8 mouse cellular contexts compared by ENCODE assay signal in the genomic region with DNA sequence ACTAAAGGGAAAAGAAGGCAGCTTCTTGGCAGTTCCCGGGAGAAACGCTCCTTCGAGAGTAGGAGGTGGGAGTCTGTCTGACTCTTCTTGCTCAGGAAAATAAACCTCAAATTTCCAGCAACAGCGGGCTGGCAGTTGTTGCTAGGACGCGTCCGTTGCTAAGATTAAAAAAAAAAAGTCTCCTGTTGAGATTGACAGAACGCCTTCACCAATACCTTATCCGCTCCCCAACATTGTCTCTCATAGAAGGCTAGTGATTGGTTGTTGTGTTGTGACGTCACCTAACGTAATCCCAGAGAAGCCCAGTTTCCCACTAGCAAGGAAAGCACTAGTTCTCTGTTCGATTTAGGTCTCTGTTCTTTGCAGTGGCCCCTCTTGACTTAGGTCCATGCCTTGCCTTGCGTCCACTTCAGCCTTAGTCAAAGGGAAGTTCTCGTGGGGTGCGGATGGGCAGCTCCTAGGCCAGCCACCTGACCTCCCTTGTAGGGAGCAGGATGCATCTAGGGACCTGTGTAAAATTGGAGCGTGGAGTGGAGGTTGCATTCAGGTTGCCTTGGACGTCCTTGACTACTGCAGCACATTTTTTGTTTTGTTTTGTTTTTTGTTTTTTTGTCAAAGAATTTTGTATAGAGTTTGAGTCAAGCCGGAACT. TPM values are rescaled to one million over a fixed set of nuclear protein-coding genes. Genes with fewer than 3 reads are reported as not detected.
A peak's percentile ranks its signal among the peaks of the same experiment; 100 is the strongest.
DNase-seq lines count a peak whose midpoint lies in the region; ATAC-seq and TF ChIP-seq lines count a peak whose summit lies in the region.

A gene (minus strand): TSS at position 210 of the 651 bp plus-strand sequence.

- no peak for TF ChIP-seq POLR2A in limb, embryonic 14.5 days (IDR thresholded peaks at IDR 0.05; ENCODE audit: borderline replicate concordance, extremely low read depth, insufficient read depth, insufficient read length)

- no peak for TF ChIP-seq EP300 in stomach, postnatal 0 days (optimal IDR thresholded peaks at IDR 0.05)

- no peak for TF ChIP-seq CTCF in stomach, postnatal 0 days (IDR thresholded peaks at IDR 0.05; ENCODE audit: low read depth)

- DNase-seq in 3T3-L1 (ENCODE audit: low read depth, low spot score), result peak; percentile 64
- peak; percentile 80 for DNase-seq in embryo, embryonic 11.5 days (ENCODE audit: low read depth, low spot score)
- DNase-seq in limb, embryonic 14.5 days (ENCODE audit: low spot score), result peak; percentile 91
- DNase-seq in stomach, postnatal 0 days (ENCODE audit: low spot score), result peak; percentile 43

- peak; percentile 97 for ATAC-seq in activated CD4-positive, CD25-positive, alpha-beta regulatory T cell, adult 4 months
- ATAC-seq in heart, embryonic 12.5 days (ENCODE audit: insufficient number of reproducible peaks, low FRiP score), result peak; percentile 91
- ATAC-seq in kidney, embryonic 16.5 days (ENCODE audit: low FRiP score, low TSS enrichment), result peak; percentile 94
- peak; percentile 93 for ATAC-seq in limb, embryonic 14.5 days (ENCODE audit: low FRiP score, low read depth)
- peak; percentile 98 for ATAC-seq in midbrain, embryonic 15.5 days (replicated peaks)
- peak; percentile 90 for ATAC-seq in stomach, postnatal 0 days (ENCODE audit: low FRiP score, low TSS enrichment)

- H3K27ac ChIP-seq in heart, embryonic 12.5 days (ENCODE audit: poor library complexity, severe bottlenecking), result no peak within 1 kb of the TSS
- H3K27ac ChIP-seq in kidney, embryonic 16.5 days (ENCODE audit: low read length), result no peak within 1 kb of the TSS
- no peak within 1 kb of the TSS for H3K27ac ChIP-seq in limb, embryonic 14.5 days (replicated peaks; ENCODE audit: low read depth, low read length)
- H3K27ac ChIP-seq in midbrain, embryonic 15.5 days, result no peak within 1 kb of the TSS
- no peak within 1 kb of the TSS for H3K27ac ChIP-seq in stomach, postnatal 0 days (replicated peaks)

- H3K4me2 ChIP-seq in heart, embryonic 12.5 days, result peak within 1 kb of the TSS; percentile 97
- peak within 1 kb of the TSS; percentile 88 for H3K4me2 ChIP-seq in kidney, embryonic 16.5 days (replicated peaks; ENCODE audit: low read depth, low read length)
- peak within 1 kb of the TSS; percentile 70 for H3K4me2 ChIP-seq in limb, embryonic 14.5 days (replicated peaks; ENCODE audit: low read depth, low read length, severe bottlenecking)
- peak within 1 kb of the TSS; percentile 76 for H3K4me2 ChIP-seq in midbrain, embryonic 15.5 days
- H3K4me2 ChIP-seq in stomach, postnatal 0 days (replicated peaks; ENCODE audit: low read depth), result peak within 1 kb of the TSS; percentile 54

- H3K4me1 ChIP-seq in heart, embryonic 12.5 days (replicated peaks), result no peaks in the 10 kb centered on the region
- no peaks in the 10 kb centered on the region for H3K4me1 ChIP-seq in kidney, embryonic 16.5 days (ENCODE audit: insufficient read depth, low read length)
- no peaks in the 10 kb centered on the region for H3K4me1 ChIP-seq in limb, embryonic 14.5 days (ENCODE audit: control insufficient read depth, insufficient read depth, low read length)
- H3K4me1 ChIP-seq in midbrain, embryonic 15.5 days, result peaks cover 15% of the 10 kb centered on the region
- 0 out of 2 replicates have a peak, but pooled peaks cover 2% of the 10 kb centered on the region for H3K4me1 ChIP-seq in stomach, postnatal 0 days (replicated peaks; ENCODE audit: control insufficient read depth, insufficient read depth)

- no peaks in the 10 kb centered on the region for H3K36me3 ChIP-seq in heart, embryonic 12.5 days
- no peaks in the 10 kb centered on the region for H3K36me3 ChIP-seq in kidney, embryonic 16.5 days (ENCODE audit: insufficient read depth, low read length)
- H3K36me3 ChIP-seq in limb, embryonic 14.5 days (ENCODE audit: control insufficient read depth, insufficient read depth, low read length), result no peaks in the 10 kb centered on the region
- no peaks in the 10 kb centered on the region for H3K36me3 ChIP-seq in midbrain, embryonic 15.5 days (replicated peaks)
- H3K36me3 ChIP-seq in stomach, postnatal 0 days (ENCODE audit: control insufficient read depth, insufficient read depth, low read length), result no peaks in the 10 kb centered on the region

- H3K27me3 ChIP-seq in heart, embryonic 12.5 days (replicated peaks), result 0 out of 2 replicates have a peak, but pooled peaks cover 3% of the 10 kb centered on the region
- peaks cover 4% of the 10 kb centered on the region; the same call in 1 of the 2 replicates for H3K27me3 ChIP-seq in kidney, embryonic 16.5 days (ENCODE audit: insufficient read depth, low read length)
- H3K27me3 ChIP-seq in limb, embryonic 14.5 days (ENCODE audit: control insufficient read depth, insufficient read depth, low read length), result no peaks in the 10 kb centered on the region
- peaks cover 4% of the 10 kb centered on the region; the same call in 1 of the 2 replicates for H3K27me3 ChIP-seq in midbrain, embryonic 15.5 days (replicated peaks)
- H3K27me3 ChIP-seq in stomach, postnatal 0 days (ENCODE audit: control insufficient read depth, insufficient read depth, low read length), result no peaks in the 10 kb centered on the region

- peak within 1 kb of the TSS; percentile 65 for H3K9ac ChIP-seq in heart, embryonic 12.5 days
- peak within 1 kb of the TSS; percentile 41 for H3K9ac ChIP-seq in kidney, embryonic 16.5 days (replicated peaks; ENCODE audit: low read length)
- peak within 1 kb of the TSS; percentile 43; the same call in 1 of the 2 replicates for H3K9ac ChIP-seq in limb, embryonic 14.5 days (ENCODE audit: low read depth, low read length, severe bottlenecking)
- H3K9ac ChIP-seq in midbrain, embryonic 15.5 days, result peak within 1 kb of the TSS; percentile 15; the same call in 1 of the 2 replicates
- no peak within 1 kb of the TSS for H3K9ac ChIP-seq in stomach, postnatal 0 days (ENCODE audit: low read length)

- peak within 1 kb of the TSS; percentile 58 for H3K4me3 ChIP-seq in heart, embryonic 12.5 days
- H3K4me3 ChIP-seq in kidney, embryonic 16.5 days (ENCODE audit: low read length), result peak within 1 kb of the TSS; percentile 47
- H3K4me3 ChIP-seq in limb, embryonic 14.5 days (replicated peaks; ENCODE audit: low read length), result peak within 1 kb of the TSS; percentile 39
- H3K4me3 ChIP-seq in midbrain, embryonic 15.5 days, result peak within 1 kb of the TSS; percentile 40
- H3K4me3 ChIP-seq in stomach, postnatal 0 days (ENCODE audit: low read depth, low read length), result peak within 1 kb of the TSS; percentile 33

- peaks cover 11% of the 10 kb centered on the region for H3K9me3 ChIP-seq in heart, embryonic 12.5 days (replicated peaks)
- H3K9me3 ChIP-seq in kidney, embryonic 16.5 days (ENCODE audit: low read length), result 0 out of 2 replicates have a peak, but pooled peaks cover 2% of the 10 kb centered on the region
- no peaks in the 10 kb centered on the region for H3K9me3 ChIP-seq in limb, embryonic 14.5 days (ENCODE audit: control insufficient read depth, low read length)
- no peaks in the 10 kb centered on the region for H3K9me3 ChIP-seq in midbrain, embryonic 15.5 days
- no peaks in the 10 kb centered on the region for H3K9me3 ChIP-seq in stomach, postnatal 0 days (ENCODE audit: control insufficient read depth, low read length)

- WGBS in heart, embryonic 12.5 days, result 14% methylated on average over 18 of the region's 18 CpGs
- 11% methylated on average over 18 of the region's 18 CpGs for WGBS in kidney, embryonic 16.5 days
- 13% methylated on average over 18 of the region's 18 CpGs for WGBS in limb, embryonic 14.5 days
- WGBS in midbrain, embryonic 15.5 days, result 13% methylated on average over 18 of the region's 18 CpGs
- WGBS in stomach, postnatal 0 days, result 11% methylated on average over 18 of the region's 18 CpGs

RNA-seq across cellular contexts. Expression of the gene that starts here (rescaled TPM):
- polyA plus RNA-seq in activated CD4-positive, CD25-positive, alpha-beta regulatory T cell, adult 4 months (2017; shearing (Covaris generic)), result not detected
- not detected in 2 replicates for polyA plus RNA-seq in heart, embryonic 12.5 days (2016; fragmentation: Nextera tagmentation; extraction: Ambion mirVana)
- polyA plus RNA-seq in kidney, embryonic 16.5 days (2015; fragmentation: Nextera tagmentation; extraction: Ambion mirVana), result 0.24 and 0.31 TPM in 2 replicates
- polyA plus RNA-seq in limb, embryonic 14.5 days (2012; rRNA removed), result 0.03 and 0.20 TPM in 2 replicates
- not detected in 2 replicates for polyA plus RNA-seq in limb, embryonic 14.5 days (2014; fragmentation: Nextera tagmentation; extraction: Ambion mirVana)
- 1.3 and 1.6 TPM in 2 replicates for polyA plus RNA-seq in midbrain, embryonic 15.5 days (2015; fragmentation: Nextera tagmentation; extraction: Ambion mirVana)
- polyA plus RNA-seq in stomach, postnatal 0 days (2015; fragmentation: Nextera tagmentation; extraction: Ambion mirVana), result 0.62 and 0.72 TPM in 2 replicates

Comparison
In these comparisons a context has a peak if more than half of its experiments do, and no peak if none do; other contexts are left out.
1. Peak in ATAC-seq in activated CD4-positive, CD25-positive, alpha-beta regulatory T cell, adult 4 months; RNA of the gene not detected or under 1 TPM.
2. Peak in ATAC-seq, H3K4me3 ChIP-seq, H3K9ac ChIP-seq and H3K4me2 ChIP-seq in heart, embryonic 12.5 days; RNA of the gene not detected or under 1 TPM.
3. Peak in ATAC-seq, H3K4me3 ChIP-seq, H3K9ac ChIP-seq and H3K4me2 ChIP-seq in kidney, embryonic 16.5 days; RNA of the gene not detected or under 1 TPM.
4. Peak in DNase-seq, ATAC-seq, H3K4me3 ChIP-seq, H3K9ac ChIP-seq and H3K4me2 ChIP-seq in limb, embryonic 14.5 days; RNA of the gene not detected or under 1 TPM.
5. Peak in DNase-seq, ATAC-seq, H3K4me3 ChIP-seq and H3K4me2 ChIP-seq in stomach, postnatal 0 days; RNA of the gene not detected or under 1 TPM.